Mouse (Mus musculus) myocyte (in vitro differentiated cells): Measurements from ENCODE around the gene C1qb. TPM values are rescaled to one million over a fixed set of nuclear protein-coding genes. Genes with fewer than 3 reads are reported as not detected.

Experiments used
- H3K27me3 ChIP-seq: one replicate; pipeline ENCODE4 v1.6.1; 2011; ENCODE audit not compliant: control insufficient read depth, insufficient read depth, insufficient read length
- H3K36me3 ChIP-seq: one replicate; pipeline ENCODE4 v1.6.1; 2011; ENCODE audit not compliant: control insufficient read depth, insufficient read depth
- H3K4me2 ChIP-seq: one replicate; pipeline ENCODE4 v1.6.1; 2011; ENCODE audit warnings: low read depth, control low read depth
- H3K4me3 ChIP-seq: one replicate; pipeline ENCODE4 v1.5.1; 2011; ENCODE audit warnings: mild to moderate bottlenecking, control low read depth, moderate library complexity
- H3K79me2 ChIP-seq: one replicate; pipeline ENCODE4 v1.6.1; 2011; ENCODE audit not compliant: control insufficient read depth, insufficient read depth
- H3ac ChIP-seq: one replicate; pipeline ENCODE4 v1.6.1; 2011; ENCODE audit not compliant: control insufficient read depth, insufficient read length
- CEBPB ChIP-seq: IDR thresholded peaks from 2 replicates; pipeline ENCODE4 v1.6.1; 2011; ENCODE audit warnings: mild to moderate bottlenecking, moderate library complexity; ENCODE audit not compliant: poor library complexity, insufficient read depth, severe bottlenecking
- E2F4 ChIP-seq: IDR thresholded peaks from one replicate; pipeline ENCODE4 v1.6.1; 2011; ENCODE audit warnings: mild to moderate bottlenecking, control low read depth, moderate library complexity; ENCODE audit not compliant: insufficient read depth
- MAX ChIP-seq: IDR thresholded peaks from one replicate; pipeline ENCODE4 v1.6.1; 2011; ENCODE audit warnings: low read depth, mild to moderate bottlenecking, control low read depth
- MYOD1 ChIP-seq, 3 experiments: IDR thresholded peaks; one replicate each; pipeline ENCODE4 v1.6.1; 2011; ENCODE audit warnings: control low read depth in 2 of 3, low read depth in 2 of 3, mild to moderate bottlenecking in 2 of 3, moderate library complexity in 1 of 3; ENCODE audit not compliant: insufficient read length in 2 of 3, control insufficient read depth in 1 of 3
- MYOG ChIP-seq, 3 experiments: IDR thresholded peaks; one replicate each; pipeline ENCODE4 v1.6.1; 2011; ENCODE audit warnings: control low read depth in 2 of 3, low read depth in 2 of 3, mild to moderate bottlenecking in 2 of 3; ENCODE audit not compliant: insufficient read length in 2 of 3, control insufficient read depth in 1 of 3, insufficient read depth in 1 of 3
- POLR2A ChIP-seq: IDR thresholded peaks from one replicate; pipeline ENCODE4 v1.6.1; 2011; ENCODE audit warnings: low read depth, mild to moderate bottlenecking, control low read depth, moderate library complexity; ENCODE audit not compliant: insufficient read length
- POLR2AphosphoS2 ChIP-seq: IDR thresholded peaks from one replicate; pipeline ENCODE4 v1.6.1; 2011; ENCODE audit warnings: low read depth, control low read depth; ENCODE audit not compliant: insufficient read length
- REST ChIP-seq: IDR thresholded peaks from one replicate; pipeline ENCODE4 v1.6.1; 2011; ENCODE audit warnings: mild to moderate bottlenecking, control low read depth, moderate library complexity; ENCODE audit not compliant: insufficient read depth, insufficient read length
- SRF ChIP-seq: IDR thresholded peaks from one replicate; pipeline ENCODE4 v1.6.1; 2011; ENCODE audit warnings: low read depth; ENCODE audit not compliant: control insufficient read depth, insufficient read length
- TCF12 ChIP-seq: IDR thresholded peaks from one replicate; pipeline ENCODE4 v1.6.1; 2011; ENCODE audit warnings: mild to moderate bottlenecking, control low read depth; ENCODE audit not compliant: poor library complexity, insufficient read depth, severe bottlenecking
- TCF3 ChIP-seq: IDR thresholded peaks from one replicate; pipeline ENCODE4 v1.6.1; 2011; ENCODE audit warnings: low read depth, control low read depth; ENCODE audit not compliant: insufficient read length
- USF1 ChIP-seq: IDR thresholded peaks from one replicate; pipeline ENCODE4 v1.6.1; 2011; ENCODE audit warnings: low read depth, mild to moderate bottlenecking, control low read depth, moderate library complexity
- polyA plus RNA-seq: library from polyadenylated mRNA; unstranded; fragments of >200 nt; fragmentation: generic; extraction: Trizol; gene quantifications from one replicate; pipeline ENCODE4 v1.2.1, GENCODE M21; 2012; ENCODE audit warnings: missing spikeins

Gene C1qb
- polyA plus RNA-seq, 1 experiment, result not detected

- Histone ChIP-seq H3K4me3 (no peak overlapping the region), H3K27me3 (peaks cover 74% of the 10 kb centered on the region)
Observed at GRCm38 (mm10) chr4:136891115-136891514, 5.1 kb upstream of the C1qb start.

GRCm38 (mm10) chr4:136889981-136890380 lies 4.0 kb upstream of the C1qb start:
- no peak overlapping the region for H3ac ChIP-seq
- H3K27me3 ChIP-seq, result peaks cover 72% of the 10 kb centered on the region
- no peak overlapping the region for H3K4me3 ChIP-seq
- TF ChIP-seq POLR2A, result no peak
- no peak for TF ChIP-seq TCF12
- no peak overlapping the region for H3K4me2 ChIP-seq
- no peaks in the 10 kb centered on the region for H3K36me3 ChIP-seq
- H3K79me2 ChIP-seq, result no peaks in the 10 kb centered on the region

More at GRCm38 (mm10) chr4:136891115-136891514, 5.1 kb upstream of the C1qb start:
- Histone ChIP-seq H3K36me3 (no peaks in the 10 kb centered on the region), H3ac (no peak overlapping the region), H3K4me2 (no peak overlapping the region), H3K79me2 (no peaks in the 10 kb centered on the region)
- no peak for TF ChIP-seq USF1
- no peak for TF ChIP-seq CEBPB

- H3K79me2 ChIP-seq, result no peaks in the 10 kb centered on the region
- H3K36me3 ChIP-seq, result no peaks in the 10 kb centered on the region
- no peak overlapping the region for H3K4me3 ChIP-seq
- TF ChIP-seq REST (no peak), USF1 (no peak), POLR2AphosphoS2 (no peak), POLR2A (no peak), TCF12 (no peak), MYOG (IDR thresholded peaks at IDR 0.05; ENCODE audit: control insufficient read depth in 1 of 3, insufficient read depth in 1 of 3, insufficient read length in 2 of 3, low read depth in 2 of 3) (no peak), CEBPB (no peak), E2F4 (no peak), TCF3 (no peak), SRF (no peak), MYOD1 (IDR thresholded peaks at IDR 0.05; ENCODE audit: control insufficient read depth in 1 of 3, insufficient read length in 2 of 3, low read depth in 2 of 3) (no peak), MAX (no peak)
- H3K4me2 ChIP-seq, result no peak overlapping the region
- H3ac ChIP-seq, result no peak overlapping the region
- peaks cover 71% of the 10 kb centered on the region for H3K27me3 ChIP-seq
Observed at GRCm38 (mm10) chr4:136887714-136888113, 1.7 kb upstream of the C1qb start.

GRCm38 (mm10) chr4:136878601-136879000 lies 7.4 kb downstream of the C1qb start:
- H3K4me2 ChIP-seq, result no peak overlapping the region
- no peak overlapping the region for H3ac ChIP-seq
- no peak overlapping the region for H3K4me3 ChIP-seq
- H3K27me3 ChIP-seq, result peaks cover 35% of the 10 kb centered on the region
- TF ChIP-seq POLR2AphosphoS2, result no peak
- no peak for TF ChIP-seq POLR2A
- no peak for TF ChIP-seq USF1
- no peak for TF ChIP-seq SRF
- TF ChIP-seq E2F4, result no peak
- TF ChIP-seq CEBPB, result no peak
- no peak for TF ChIP-seq MAX
- no peak for TF ChIP-seq REST
- TF ChIP-seq MYOG (IDR thresholded peaks at IDR 0.05; ENCODE audit: control insufficient read depth in 1 of 3, insufficient read depth in 1 of 3, insufficient read length in 2 of 3, low read depth in 2 of 3), result no peak
- TF ChIP-seq TCF12, result no peak
- TF ChIP-seq TCF3, result no peak
- TF ChIP-seq MYOD1 (IDR thresholded peaks at IDR 0.05; ENCODE audit: control insufficient read depth in 1 of 3, insufficient read length in 2 of 3, low read depth in 2 of 3), result no peak
- H3K36me3 ChIP-seq, result no peaks in the 10 kb centered on the region
- H3K79me2 ChIP-seq, result no peaks in the 10 kb centered on the region

GRCm38 (mm10) chr4:136878171-136878570 lies 7.8 kb downstream of the C1qb start:
- Histone ChIP-seq H3K4me3 (no peak overlapping the region), H3K79me2 (no peaks in the 10 kb centered on the region), H3K27me3 (peaks cover 38% of the 10 kb centered on the region), H3ac (no peak overlapping the region), H3K4me2 (no peak overlapping the region), H3K36me3 (no peaks in the 10 kb centered on the region)
- no peak for TF ChIP-seq MYOD1 (IDR thresholded peaks at IDR 0.05; ENCODE audit: control insufficient read depth in 1 of 3, insufficient read length in 2 of 3, low read depth in 2 of 3)
- TF ChIP-seq TCF12, result no peak
- no peak for TF ChIP-seq REST
- TF ChIP-seq USF1, result no peak
- no peak for TF ChIP-seq SRF
- TF ChIP-seq CEBPB, result no peak
- TF ChIP-seq POLR2A, result no peak
- no peak for TF ChIP-seq MYOG (IDR thresholded peaks at IDR 0.05; ENCODE audit: control insufficient read depth in 1 of 3, insufficient read depth in 1 of 3, insufficient read length in 2 of 3, low read depth in 2 of 3)
- TF ChIP-seq E2F4, result no peak
- TF ChIP-seq MAX, result no peak
- TF ChIP-seq POLR2AphosphoS2, result no peak
- no peak for TF ChIP-seq TCF3
